Mouse (Mus musculus) neural tube, embryonic 15.5 days (tissue): Measurements from ENCODE around the gene Bglap3. TPM values are rescaled to one million over a fixed set of nuclear protein-coding genes. Genes with fewer than 3 reads are reported as not detected.
A peak's percentile ranks its signal among the peaks of the same experiment; 100 is the strongest.
"Not testable (repeated sequence)": the region's sequence is repeated elsewhere in the genome, so short reads cannot be mapped to it uniquely, and the experiment has no call there.

Experiments
- ATAC-seq: fragments of 200-750 bp; cut with Nextera tagmentation; 2 replicates; pipeline ENCODE4 v1.8.0; 2017; ENCODE audit warnings: mild to moderate bottlenecking, moderate TSS enrichment, moderate library complexity; ENCODE audit not compliant: low FRiP score
- H3K27ac ChIP-seq: fragments of 300-500 bp; sonication (generic); replicated peaks from 2 replicates; pipeline ENCODE4 v1.5.1; 2015; ENCODE audit warnings: mild to moderate bottlenecking, inconsistent platforms
- H3K27me3 ChIP-seq: fragments of 300-500 bp; sonication (generic); replicated peaks from 2 replicates; pipeline ENCODE4 v1.6.1; 2015; ENCODE audit warnings: inconsistent platforms
- H3K36me3 ChIP-seq: fragments of 300-500 bp; sonication (generic); 2 replicates; pipeline ENCODE4 v1.6.1; 2015; ENCODE audit warnings: inconsistent platforms
- H3K4me1 ChIP-seq: fragments of 300-500 bp; sonication (generic); 2 replicates; pipeline ENCODE4 v1.6.1; 2015; ENCODE audit warnings: inconsistent platforms
- H3K4me2 ChIP-seq: fragments of 300-500 bp; sonication (generic); 2 replicates; pipeline ENCODE4 v1.6.1; 2015; ENCODE audit warnings: inconsistent platforms, mild to moderate bottlenecking, moderate library complexity
- H3K4me3 ChIP-seq: fragments of 300-500 bp; sonication (generic); replicated peaks from 2 replicates; pipeline ENCODE4 v1.5.1; 2015; ENCODE audit warnings: mild to moderate bottlenecking, inconsistent platforms
- H3K9ac ChIP-seq: fragments of 300-500 bp; sonication (generic); replicated peaks from 2 replicates; pipeline ENCODE4 v1.6.1; 2015; ENCODE audit warnings: mild to moderate bottlenecking, inconsistent platforms
- H3K9me3 ChIP-seq: fragments of 300-500 bp; sonication (generic); replicated peaks from 2 replicates; pipeline ENCODE4 v1.6.1; 2016; ENCODE audit warnings: inconsistent platforms
- whole genome bisulfite sequencing: fragments of 180-500 bp; shearing (Covaris S2); methylation state at CpG from one replicate; pipeline ENCODE4 v1.1.7; 2015; ENCODE audit warnings: mixed read lengths; 5-methylcytosine and 5-hydroxymethylcytosine counted together
- polyA plus RNA-seq: library from polyadenylated mRNA; unstranded; fragments of >200 nt; fragmentation: Nextera tagmentation; extraction: Ambion mirVana; gene quantifications from 2 replicates; pipeline ENCODE4 v1.2.1, GENCODE M21; 2015

Bglap3 gene
- polyA plus RNA-seq, 1 experiment from 2014 or later = 0.15 TPM

- no peak overlapping the region for H3K9ac ChIP-seq
- H3K4me3 ChIP-seq = no peak overlapping the region
- H3K36me3 ChIP-seq = peaks cover 9% of the 10 kb centered on the region
- 0% methylated on average over 2 of the region's 2 CpGs for WGBS
- H3K9me3 ChIP-seq = no peaks in the 10 kb centered on the region
- ATAC-seq = no peak
- no peak overlapping the region for H3K4me2 ChIP-seq
- peaks cover 27% of the 10 kb centered on the region for H3K4me1 ChIP-seq
- H3K27ac ChIP-seq = no peak overlapping the region
- H3K27me3 ChIP-seq = no peaks in the 10 kb centered on the region
These were observed 34.5 kb upstream of the Bglap3 start for GRCm38 (mm10) chr3:88407090-88407489.

- Histone ChIP-seq H3K27me3 (no peaks in the 10 kb centered on the region), H3K4me3 (no peak overlapping the region), H3K9ac (no peak overlapping the region), H3K4me1 (peaks cover 6% of the 10 kb centered on the region; the same call in 1 of the 2 replicates), H3K9me3 (no peaks in the 10 kb centered on the region), H3K4me2 (no peak overlapping the region), H3K36me3 (no peaks in the 10 kb centered on the region), H3K27ac (no peak overlapping the region)
- ATAC-seq = no peak
- 94% methylated on average over 10 of the region's 10 CpGs for WGBS
These were observed 31.1 kb upstream of the Bglap3 start for GRCm38 (mm10) chr3:88403522-88404230.

GRCm38 (mm10) chr3:88398666-88399065 lies 26.1 kb upstream of the Bglap3 start:
- Histone ChIP-seq H3K4me1 (no peaks in the 10 kb centered on the region), H3K36me3 (no peaks in the 10 kb centered on the region), H3K27me3 (no peaks in the 10 kb centered on the region), H3K4me2 (no peak overlapping the region), H3K9me3 (no peaks in the 10 kb centered on the region), H3K4me3 (no peak overlapping the region), H3K9ac (no peak overlapping the region), H3K27ac (no peak overlapping the region)
- ATAC-seq = no peak
- WGBS = 69% methylated on average over 2 of the region's 2 CpGs

- Histone ChIP-seq H3K27me3 (no peaks in the 10 kb centered on the region), H3K4me1 (no peaks in the 10 kb centered on the region), H3K9me3 (no peaks in the 10 kb centered on the region), H3K36me3 (no peaks in the 10 kb centered on the region), H3K27ac (no peak overlapping the region), H3K9ac (no peak overlapping the region), H3K4me3 (no peak overlapping the region), H3K4me2 (no peak overlapping the region)
- WGBS = 90% methylated on average over 8 of the region's 8 CpGs
- no peak for ATAC-seq
These were observed 23.2 kb upstream of the Bglap3 start for GRCm38 (mm10) chr3:88395742-88396141.

- H3K4me3 ChIP-seq = no peak overlapping the region
- 93% methylated on average over 6 of the region's 6 CpGs for WGBS
- no peak overlapping the region for H3K9ac ChIP-seq
- no peak overlapping the region for H3K27ac ChIP-seq
- H3K4me2 ChIP-seq = no peak overlapping the region
- H3K9me3 ChIP-seq = no peaks in the 10 kb centered on the region
- no peaks in the 10 kb centered on the region for H3K27me3 ChIP-seq
- ATAC-seq = no peak
- H3K36me3 ChIP-seq = no peaks in the 10 kb centered on the region
- H3K4me1 ChIP-seq = no peaks in the 10 kb centered on the region
These were observed 22.7 kb upstream of the Bglap3 start for GRCm38 (mm10) chr3:88395288-88395687.

GRCm38 (mm10) chr3:88393776-88394375 lies 21.3 kb upstream of the Bglap3 start:
- Histone ChIP-seq H3K9me3 (no peaks in the 10 kb centered on the region), H3K4me2 (no peak overlapping the region), H3K4me3 (no peak overlapping the region), H3K27ac (no peak overlapping the region), H3K27me3 (no peaks in the 10 kb centered on the region), H3K9ac (no peak overlapping the region), H3K36me3 (no peaks in the 10 kb centered on the region), H3K4me1 (no peaks in the 10 kb centered on the region)
- 86% methylated on average over 9 of the region's 9 CpGs for WGBS
- no peak for ATAC-seq

GRCm38 (mm10) chr3:88384364-88384763 lies 11.8 kb upstream of the Bglap3 start, which contains the start of gene Bglap:
Bglap (minus strand) TSS chr3:88384464.
- H3K36me3 ChIP-seq = no peaks in the 10 kb centered on the region
- H3K27me3 ChIP-seq = no peaks in the 10 kb centered on the region
- H3K4me3 ChIP-seq = no peak within 1 kb of the TSS
- H3K4me1 ChIP-seq = peaks cover 7% of the 10 kb centered on the region
- 69% methylated on average over 5 of the region's 5 CpGs for WGBS
- H3K9me3 ChIP-seq = no peaks in the 10 kb centered on the region
- H3K4me2 ChIP-seq = no peak within 1 kb of the TSS
- H3K27ac ChIP-seq = no peak within 1 kb of the TSS
- no peak within 1 kb of the TSS for H3K9ac ChIP-seq
- ATAC-seq = no peak

GRCm38 (mm10) chr3:88382383-88382782 lies 9.8 kb upstream of the Bglap3 start:
- 27% methylated on average over 3 of the region's 7 CpGs for WGBS
- not testable (repeated sequence) for H3K9ac ChIP-seq, H3K27ac ChIP-seq, H3K36me3 ChIP-seq, H3K4me3 ChIP-seq, H3K9me3 ChIP-seq, H3K27me3 ChIP-seq, H3K4me1 ChIP-seq
- H3K4me2 ChIP-seq = peak overlapping the region; percentile 54
- ATAC-seq = peak; percentile 53

GRCm38 (mm10) chr3:88381389-88382315 lies 9.1 kb upstream of the Bglap3 start:
- Histone ChIP-seq H3K4me2 (peak overlapping the region; percentile 54), H3K27ac (peak overlapping the region; percentile 63), H3K4me3 (peak overlapping the region; percentile 25)
- WGBS = 4% methylated on average over 19 of the region's 22 CpGs
- H3K4me1 ChIP-seq, H3K36me3 ChIP-seq, H3K27me3 ChIP-seq, H3K9me3 ChIP-seq, H3K9ac ChIP-seq: not testable (repeated sequence)
- peak; percentile 92 for ATAC-seq

GRCm38 (mm10) chr3:88378599-88378998 lies 6.1 kb upstream of the Bglap3 start, which contains the start of gene Bglap2:
Bglap2 (minus strand) TSS chr3:88378699.
- not testable (repeated sequence) for ATAC-seq, H3K36me3 ChIP-seq, H3K4me3 ChIP-seq, H3K9me3 ChIP-seq, H3K27me3 ChIP-seq, H3K9ac ChIP-seq, H3K27ac ChIP-seq, H3K4me2 ChIP-seq
- H3K4me1 ChIP-seq = peaks cover 13% of the 10 kb centered on the region
- WGBS = 76% methylated on average over 5 of the region's 5 CpGs

GRCm38 (mm10) chr3:88376644-88377043 lies 4.1 kb upstream of the Bglap3 start:
- not testable (repeated sequence) for H3K9me3 ChIP-seq, H3K4me3 ChIP-seq, H3K36me3 ChIP-seq, H3K27me3 ChIP-seq, H3K4me1 ChIP-seq, H3K9ac ChIP-seq
- peak; percentile 37; the same call in 1 of the 2 replicates for ATAC-seq
- WGBS = 24% methylated on average over 7 of the region's 7 CpGs
- peak overlapping the region; percentile 46 for H3K4me2 ChIP-seq
- peak overlapping the region; percentile 61; the same call in 1 of the 2 replicates for H3K27ac ChIP-seq
